Mouse (Mus musculus): ENCODE results near the gene Rab11fip3. TPM values are rescaled to one million over a fixed set of nuclear protein-coding genes. Genes with fewer than 3 reads are reported as not detected.

The Rab11fip3 gene
- total RNA-seq, 1 experiment from 2014 or later, result 2.2 TPM

- peak; percentile 91 for ATAC-seq (replicated peaks; ENCODE audit: low read depth, poor library complexity, severe bottlenecking)
Measured at GRCm38 (mm10) chr17:26089905-26090632, 20.7 kb upstream of the Rab11fip3 start, which contains the start of gene Decr2. Gene Decr2 (minus strand): TSS chr17:26090337.

DNA sequence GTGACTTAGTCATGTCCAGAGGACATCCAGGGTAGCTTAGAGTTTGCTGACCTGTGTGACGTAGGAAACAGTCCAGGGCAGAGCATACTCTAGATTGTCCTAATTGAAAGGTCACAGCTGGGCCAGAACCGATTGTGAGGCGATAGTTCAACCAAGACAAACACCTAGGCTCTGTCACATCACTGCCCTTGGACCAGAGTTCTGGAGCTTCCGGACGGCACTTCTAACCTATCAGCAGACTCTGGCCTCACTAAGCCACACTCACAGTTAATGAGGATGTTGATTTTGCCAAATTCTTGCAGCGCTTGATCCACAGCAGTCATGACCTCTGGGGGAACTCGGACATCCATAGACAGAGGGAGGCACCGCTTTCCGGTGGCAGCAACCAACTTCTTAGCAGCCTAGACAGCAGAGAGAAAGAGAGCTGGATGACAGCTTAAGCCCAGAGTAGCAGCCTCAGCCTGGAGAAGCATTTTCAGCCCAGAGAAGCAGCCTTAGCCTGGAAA lies 17.8 kb upstream of the Rab11fip3 start:
- ATAC-seq (replicated peaks; ENCODE audit: low read depth, poor library complexity, severe bottlenecking), result no peak

DNA sequence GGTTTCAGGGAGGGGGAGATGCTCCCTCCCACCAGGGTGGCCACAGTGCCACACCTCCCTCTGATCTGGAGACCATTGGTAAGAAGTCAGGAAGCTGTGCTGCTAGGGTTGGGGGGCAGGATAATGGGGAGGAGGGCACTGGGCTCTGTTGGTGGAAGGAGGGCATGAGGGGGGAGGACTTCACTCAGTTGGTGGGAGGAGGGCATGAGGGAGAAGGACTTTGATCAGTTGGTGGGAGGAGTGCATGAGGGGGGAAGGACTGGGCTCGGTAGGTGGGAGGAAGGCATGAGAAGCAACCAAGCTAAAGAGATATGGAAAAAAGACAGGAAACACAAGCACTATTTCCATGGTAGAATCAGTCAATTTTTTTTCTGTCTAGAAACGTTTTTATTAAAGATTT lies 11.5 kb upstream of the Rab11fip3 start:
- ATAC-seq (replicated peaks; ENCODE audit: low read depth, poor library complexity, severe bottlenecking), result no peak

- no peak for ATAC-seq (replicated peaks; ENCODE audit: low read depth, poor library complexity, severe bottlenecking)
Measured at GRCm38 (mm10) chr17:26078851-26079250, 9.5 kb upstream of the Rab11fip3 start.

- ATAC-seq (replicated peaks; ENCODE audit: low read depth, poor library complexity, severe bottlenecking), result no peak
Measured at GRCm38 (mm10) chr17:26075246-26075645, 5.9 kb upstream of the Rab11fip3 start.

- ATAC-seq (replicated peaks; ENCODE audit: low read depth, poor library complexity, severe bottlenecking), result no peak
Measured at GRCm38 (mm10) chr17:26070136-26070535, 781 bp upstream of the Rab11fip3 start.

DNA sequence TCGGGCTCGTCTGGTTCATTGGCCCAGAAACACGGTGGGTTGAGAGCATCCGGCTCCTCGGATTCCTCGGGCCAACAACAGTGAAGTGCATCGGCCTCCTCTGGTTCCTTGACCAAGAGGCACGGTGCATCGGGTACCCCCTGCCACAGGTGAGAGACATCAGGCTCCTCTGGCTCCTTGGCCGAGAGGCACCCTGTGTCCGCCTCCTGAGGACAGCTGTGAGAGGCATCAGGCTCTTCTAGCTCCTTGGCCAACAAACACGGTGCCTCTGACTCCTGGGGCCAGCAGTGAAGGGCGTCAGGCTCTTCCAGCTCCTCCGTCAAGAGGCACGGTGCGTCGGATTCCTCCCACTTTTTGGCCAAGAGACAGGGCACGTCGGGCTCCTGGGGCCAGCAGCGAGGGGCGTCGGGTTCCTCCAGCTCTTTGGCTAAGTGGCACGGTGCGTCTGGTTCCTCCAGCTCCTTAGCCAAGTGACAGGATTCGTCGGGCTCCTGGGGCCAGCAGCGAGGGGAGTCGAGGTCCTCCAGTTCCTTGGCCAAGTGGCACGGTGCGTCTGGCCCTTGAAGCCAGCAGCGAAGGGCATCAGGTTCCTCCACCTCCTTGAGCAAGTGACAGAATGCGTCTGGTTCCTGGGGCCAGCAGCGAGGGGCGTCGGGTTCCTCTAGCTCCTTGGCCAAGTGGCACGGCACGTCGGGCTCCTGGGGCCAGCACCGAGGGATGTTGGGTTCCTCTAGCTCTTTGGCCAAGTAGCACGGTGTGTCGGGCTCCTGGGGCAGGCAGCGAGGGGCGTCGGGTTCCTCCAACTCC lies 1.1 kb downstream of the Rab11fip3 start:
- ATAC-seq (replicated peaks; ENCODE audit: low read depth, poor library complexity, severe bottlenecking), result no peak; the same call in 1 of the 2 replicates

DNA sequence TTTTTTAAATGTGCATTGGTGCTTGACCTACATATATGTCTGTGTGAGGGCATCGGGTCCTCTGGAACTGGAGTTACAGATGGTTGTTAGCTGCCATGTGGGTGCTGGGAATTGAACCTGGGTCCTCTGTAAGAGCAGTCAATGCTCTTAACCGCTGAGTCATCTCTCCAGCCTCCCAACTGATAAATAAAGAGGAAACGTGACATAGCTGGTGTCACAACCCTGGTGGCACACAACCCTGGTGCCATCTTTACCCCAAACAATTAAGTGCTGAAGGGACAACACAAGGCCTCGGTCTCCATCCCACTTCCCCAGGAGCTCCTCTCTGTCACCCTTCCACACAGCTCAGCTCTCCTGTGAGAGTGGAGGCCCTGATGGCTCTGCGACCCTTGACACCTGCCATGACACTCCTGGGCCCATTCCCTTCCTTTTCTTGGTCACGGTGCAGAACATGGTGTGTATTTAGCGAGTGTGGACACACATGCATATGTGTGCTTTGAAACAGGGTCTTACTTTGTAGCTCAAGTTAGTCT lies 2.8 kb downstream of the Rab11fip3 start:
- no peak for ATAC-seq (replicated peaks; ENCODE audit: low read depth, poor library complexity, severe bottlenecking)

DNA sequence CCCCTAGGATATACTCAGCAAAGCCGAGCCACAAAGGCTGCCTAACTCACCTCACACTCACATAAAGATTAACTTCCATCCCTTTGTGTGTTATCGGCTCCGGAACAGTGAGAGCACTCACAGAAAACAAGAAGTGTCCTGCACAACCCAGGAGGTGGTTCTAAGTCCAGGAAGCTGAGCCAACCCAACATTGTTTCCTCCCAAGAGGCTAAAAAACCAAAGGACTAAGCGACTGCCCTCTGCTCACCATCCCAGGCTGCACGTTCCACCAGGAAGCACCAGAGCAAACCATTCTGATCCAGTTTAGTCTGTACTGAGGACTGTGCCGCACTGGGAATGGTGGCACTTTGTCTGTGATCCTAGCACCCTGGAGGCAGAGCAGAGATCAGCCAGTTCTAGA lies 4.4 kb downstream of the Rab11fip3 start:
- no peak for ATAC-seq (replicated peaks; ENCODE audit: low read depth, poor library complexity, severe bottlenecking)

- ATAC-seq (replicated peaks; ENCODE audit: low read depth, poor library complexity, severe bottlenecking), result no peak
Measured at GRCm38 (mm10) chr17:26057787-26058567, 11.4 kb downstream of the Rab11fip3 start.

DNA sequence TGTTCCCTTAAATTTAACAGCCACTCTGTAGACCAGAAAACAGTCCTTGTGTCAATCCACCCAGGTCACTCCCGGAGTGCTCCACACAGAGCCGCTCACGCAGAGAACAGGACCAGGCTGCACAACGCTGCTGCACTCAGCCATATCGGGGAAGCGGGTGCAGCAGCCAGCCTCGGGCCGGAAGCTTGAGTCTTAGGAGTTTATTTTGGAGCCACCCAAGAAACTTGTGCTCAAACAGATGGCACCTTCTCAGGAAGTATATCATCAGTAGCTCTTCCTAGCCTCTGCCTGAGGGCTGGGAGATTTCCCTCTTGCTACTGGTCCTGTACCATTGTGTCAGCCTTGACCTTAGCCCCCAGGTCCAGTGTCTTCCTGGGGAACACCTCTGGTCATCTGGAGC lies 12.1 kb downstream of the Rab11fip3 start:
- no peak for ATAC-seq (replicated peaks; ENCODE audit: low read depth, poor library complexity, severe bottlenecking)

GRCm38 (mm10) chr17:26055164-26055563 lies 14.2 kb downstream of the Rab11fip3 start:
- no peak for ATAC-seq (replicated peaks; ENCODE audit: low read depth, poor library complexity, severe bottlenecking)

GRCm38 (mm10) chr17:26054133-26054845 lies 15.1 kb downstream of the Rab11fip3 start:
- no peak for ATAC-seq (replicated peaks; ENCODE audit: low read depth, poor library complexity, severe bottlenecking)

- ATAC-seq (replicated peaks; ENCODE audit: low read depth, poor library complexity, severe bottlenecking), result no peak
Measured at GRCm38 (mm10) chr17:26052706-26053105, 16.6 kb downstream of the Rab11fip3 start.

- ATAC-seq (replicated peaks; ENCODE audit: low read depth, poor library complexity, severe bottlenecking), result no peak
Measured at GRCm38 (mm10) chr17:26052074-26052473, 17.3 kb downstream of the Rab11fip3 start.

GRCm38 (mm10) chr17:26048118-26048517 lies 21.2 kb downstream of the Rab11fip3 start:
- no peak for ATAC-seq (replicated peaks; ENCODE audit: low read depth, poor library complexity, severe bottlenecking)

GRCm38 (mm10) chr17:26046253-26046997 lies 22.9 kb downstream of the Rab11fip3 start:
- no peak for ATAC-seq (replicated peaks; ENCODE audit: low read depth, poor library complexity, severe bottlenecking)

DNA sequence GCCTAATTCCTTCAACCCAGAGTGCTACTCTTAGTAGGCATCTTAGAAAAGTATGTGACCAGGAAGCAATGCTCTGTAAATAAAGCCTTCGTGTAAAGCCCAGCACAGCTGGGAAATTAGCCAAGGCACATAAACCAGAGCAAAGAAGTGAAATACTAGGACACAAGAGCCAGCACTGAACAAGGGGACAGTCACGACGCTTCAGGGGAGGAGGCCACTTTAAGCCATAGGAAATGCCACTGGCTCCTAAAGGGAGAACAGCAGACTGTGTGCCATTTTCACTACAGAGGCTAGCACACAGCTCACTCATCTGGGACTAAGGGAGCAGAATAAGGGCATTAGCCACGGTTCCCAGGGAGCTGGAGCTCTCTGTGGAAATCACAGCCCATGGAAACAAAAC lies 24.1 kb downstream of the Rab11fip3 start:
- ATAC-seq (replicated peaks; ENCODE audit: low read depth, poor library complexity, severe bottlenecking), result no peak

GRCm38 (mm10) chr17:26043249-26043636 lies 26.1 kb downstream of the Rab11fip3 start:
- no peak for ATAC-seq (replicated peaks; ENCODE audit: low read depth, poor library complexity, severe bottlenecking)

Measured in common myeloid progenitor, adult 5-6 weeks (primary cell).